Mouse (Mus musculus) forebrain, embryonic 16.5 days (tissue): ENCODE measurements around the gene Samd10. TPM values are rescaled to one million over a fixed set of nuclear protein-coding genes. Genes with fewer than 3 reads are reported as not detected.

Experiments
- ATAC-seq: fragments of 200-750 bp; cut with Nextera tagmentation; 2 replicates; pipeline ENCODE4 v1.8.0; 2017; ENCODE audit warnings: mild to moderate bottlenecking, moderate library complexity
- H3K27ac ChIP-seq: fragments of 300-500 bp; sonication (generic); 2 replicates; pipeline ENCODE4 v1.5.1; 2014; ENCODE audit warnings: low read length, control low read depth
- H3K27me3 ChIP-seq: fragments of 300-500 bp; sonication (generic); replicated peaks from 2 replicates; pipeline ENCODE4 v1.6.1; 2014; ENCODE audit warnings: low read length; ENCODE audit not compliant: control insufficient read depth, insufficient read depth
- H3K36me3 ChIP-seq: fragments of 300-500 bp; sonication (generic); 2 replicates; pipeline ENCODE4 v1.6.1; 2014; ENCODE audit not compliant: control insufficient read depth, insufficient read depth
- H3K4me1 ChIP-seq: fragments of 300-500 bp; sonication (generic); replicated peaks from 2 replicates; pipeline ENCODE4 v1.6.1; 2014; ENCODE audit warnings: low read length; ENCODE audit not compliant: control insufficient read depth, insufficient read depth
- H3K4me2 ChIP-seq: fragments of 300-500 bp; sonication (generic); 2 replicates; pipeline ENCODE4 v1.6.1; 2014; ENCODE audit warnings: mild to moderate bottlenecking, low read length, control low read depth
- H3K4me3 ChIP-seq: fragments of 300-500 bp; sonication (generic); replicated peaks from 2 replicates; pipeline ENCODE4 v1.5.1; 2014; ENCODE audit warnings: mild to moderate bottlenecking, low read length, control low read depth
- H3K9ac ChIP-seq: fragments of 300-500 bp; sonication (generic); replicated peaks from 2 replicates; pipeline ENCODE4 v1.6.1; 2014; ENCODE audit warnings: low read depth, low read length, control low read depth
- H3K9me3 ChIP-seq: fragments of 300-500 bp; sonication (generic); 2 replicates; pipeline ENCODE4 v1.6.1; 2016; ENCODE audit warnings: low read length; ENCODE audit not compliant: control insufficient read depth
- WGBS: fragments of 180-500 bp; shearing (Covaris S2); extraction: QIAGEN DNeasy Blood & Tissue Kit; methylation state at CpG from one replicate; pipeline ENCODE4 v1.1.7; 2014; 5-methylcytosine and 5-hydroxymethylcytosine counted together
- microRNA-seq: library from miRNA; unstranded; fragments of <30 nt; microRNA quantifications from one replicate; pipeline ENCODE4, GENCODE M21; 2017
- polyA plus RNA-seq: library from polyadenylated mRNA; unstranded; fragments of >200 nt; fragmentation: Nextera tagmentation; extraction: Ambion mirVana; gene quantifications from 2 replicates; pipeline ENCODE4 v1.2.1, GENCODE M21; 2015

Samd10 gene
- polyA plus RNA-seq, 1 experiment from 2014 or later = 128 TPM

GRCm38 (mm10) chr2:181546142-181546541 is 52.9 kb downstream of the Samd10 start:
- no peaks in the 10 kb centered on the region for H3K9me3 ChIP-seq
- H3K27me3 ChIP-seq = no peaks in the 10 kb centered on the region
- WGBS = 97% methylated on average over 7 of the region's 7 CpGs
- H3K4me3 ChIP-seq = no peak overlapping the region
- H3K4me1 ChIP-seq = no peaks in the 10 kb centered on the region
- ATAC-seq = no peak
- no peak overlapping the region for H3K4me2 ChIP-seq
- H3K27ac ChIP-seq = no peak overlapping the region
- H3K36me3 ChIP-seq = peaks cover 31% of the 10 kb centered on the region
- H3K9ac ChIP-seq = no peak overlapping the region

Small RNA genes lying within 50 kb of the gene (microRNA-seq; reads per million reads assigned to microRNA genes)
- not detected for gene Mir7006

Other genes with a start within 250 kb of the Samd10 start
- gene Zgpat, start 234.3 kb downstream of the Samd10 start, polyA plus RNA-seq = 81.6 and 91.5 TPM in 2 replicates
- gene Arfrp1, start 233.8 kb downstream of the Samd10 start, polyA plus RNA-seq = 93.7 and 107 TPM in 2 replicates
- 52.1 and 61.1 TPM in 2 replicates for gene Lime1, start 219.1 kb downstream of the Samd10 start, polyA plus RNA-seq
- 9.5 and 11.9 TPM in 2 replicates for gene Zbtb46, start 139.8 kb downstream of the Samd10 start, polyA plus RNA-seq
- gene Abhd16b, start 106.0 kb downstream of the Samd10 start, polyA plus RNA-seq = not detected in 2 replicates
- gene Tpd52l2, start 102.1 kb downstream of the Samd10 start, polyA plus RNA-seq = 135 and 139 TPM in 2 replicates
- 221 and 239 TPM in 2 replicates for gene Dnajc5, start 78.7 kb downstream of the Samd10 start, polyA plus RNA-seq
- gene Uckl1, start 14.3 kb downstream of the Samd10 start, polyA plus RNA-seq = 58.5 and 69.8 TPM in 2 replicates
- 74.5 and 80.1 TPM in 2 replicates for gene Prpf6, start 7.3 kb downstream of the Samd10 start, polyA plus RNA-seq
- gene Zfp512b, start 6.4 kb downstream of the Samd10 start, polyA plus RNA-seq = 60.6 and 79.8 TPM in 2 replicates
- 0.49 TPM in 1 of 2 replicates, not detected in the other for gene Gm29797, start 57.8 kb upstream of the Samd10 start, polyA plus RNA-seq
- 13.8 and 15.3 TPM in 2 replicates for gene Sox18, start 72.4 kb upstream of the Samd10 start, polyA plus RNA-seq
- 58.3 and 60.5 TPM in 2 replicates for gene Tcea2, start 81.1 kb upstream of the Samd10 start, polyA plus RNA-seq
- 61.2 and 63.3 TPM in 2 replicates for gene Rgs19, start 94.8 kb upstream of the Samd10 start, polyA plus RNA-seq
- gene Lkaaear1, start 99.2 kb upstream of the Samd10 start, polyA plus RNA-seq = not detected in 2 replicates
- gene Oprl1, start 115.8 kb upstream of the Samd10 start, polyA plus RNA-seq = 46.8 and 64.1 TPM in 2 replicates
- 24.1 and 24.2 TPM in 2 replicates for gene Myt1, start 164.1 kb upstream of the Samd10 start, polyA plus RNA-seq
- 48.4 and 57.0 TPM in 2 replicates for gene Pcmtd2, start 238.6 kb upstream of the Samd10 start, polyA plus RNA-seq